Mouse (Mus musculus) embryonic stem cell, embryonic (primary cell): ENCODE measurements around the gene Glrx5.

Source experiments
- CTCF ChIA-PET, 4 experiments: fragments of 300-600 bp in 2 of 4; fragments of 350-600 bp in 2 of 4; sonication (Branson Sonifier 250); formaldehyde crosslinking; loops; one replicate each; lab custom pipeline; 2022; ENCODE audit warnings: inconsistent platforms in 2 of 4; lab: Charles Lee
- POLR2A ChIA-PET, 4 experiments: fragments of 300-600 bp in 2 of 4; fragments of 350-600 bp in 2 of 4; sonication (Branson Sonifier 250); formaldehyde crosslinking; loops; one replicate each; lab custom pipeline; 2022; ENCODE audit warnings: antibody characterized with exemption in 4 of 4, inconsistent platforms in 1 of 4; lab: Charles Lee

Gene Glrx5

DNA sequence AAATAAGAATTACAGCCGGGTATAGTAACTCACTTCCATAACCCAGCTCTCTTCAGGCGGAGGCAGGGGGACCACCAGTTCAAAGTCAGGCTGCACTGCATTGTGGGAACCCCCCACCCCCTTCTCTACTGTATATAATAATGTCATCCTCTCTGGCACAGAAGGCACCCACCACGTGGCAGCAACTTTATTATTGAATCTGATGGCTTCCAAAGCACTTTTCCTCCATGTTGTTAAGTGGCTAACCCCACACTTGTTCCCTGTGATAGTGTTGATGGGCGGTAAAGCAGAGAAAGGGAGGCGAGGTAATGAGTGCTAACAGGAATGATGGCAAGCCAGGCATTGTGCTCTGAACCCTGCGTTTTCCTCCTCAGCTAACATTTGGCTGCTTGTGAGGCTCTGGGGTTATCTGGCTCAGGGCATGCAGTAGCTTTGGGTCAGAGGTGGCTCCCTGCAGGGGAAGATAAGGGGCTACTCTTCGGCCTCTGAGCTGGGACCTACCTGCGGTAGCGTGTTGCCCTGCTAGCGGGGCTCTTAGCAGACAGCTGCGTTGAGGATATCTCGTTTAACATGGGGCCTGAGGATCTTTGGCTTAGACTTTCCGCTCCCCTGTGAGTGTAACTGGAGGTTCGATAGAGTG is 1.8 kb downstream of the Glrx5 start:
- ChIA-PET POLR2A (interaction anchor here in 3 of 4 experiments (1.1 to 2.1 kb wide), 3 partner anchors 15 to 52 kb away, joined by 3 to 6 read pairs (median 6); no protein-coding TSS in a partner anchor), CTCF (interaction anchor here in 2 of 4 experiments (0.5 to 1.4 kb wide), 2 partner anchors 12 to 16 kb away, joined by 3 to 4 read pairs; no protein-coding TSS in a partner anchor)

GRCm38 (mm10) chr12:105038211-105038610 is 5.7 kb downstream of the Glrx5 start:
- POLR2A ChIA-PET: interaction anchor here in 2 of 4 experiments (0.5 to 1.5 kb wide), 5 partner anchors 10 to 460 kb away, joined by 3 to 6 read pairs (median 3); no protein-coding TSS in a partner anchor
- CTCF ChIA-PET: interaction anchor here in 3 of 4 experiments (0.6 to 3.1 kb wide), 4 partner anchors 10 to 66 kb away, joined by 3 to 10 read pairs (median 4); no protein-coding TSS in a partner anchor

DNA sequence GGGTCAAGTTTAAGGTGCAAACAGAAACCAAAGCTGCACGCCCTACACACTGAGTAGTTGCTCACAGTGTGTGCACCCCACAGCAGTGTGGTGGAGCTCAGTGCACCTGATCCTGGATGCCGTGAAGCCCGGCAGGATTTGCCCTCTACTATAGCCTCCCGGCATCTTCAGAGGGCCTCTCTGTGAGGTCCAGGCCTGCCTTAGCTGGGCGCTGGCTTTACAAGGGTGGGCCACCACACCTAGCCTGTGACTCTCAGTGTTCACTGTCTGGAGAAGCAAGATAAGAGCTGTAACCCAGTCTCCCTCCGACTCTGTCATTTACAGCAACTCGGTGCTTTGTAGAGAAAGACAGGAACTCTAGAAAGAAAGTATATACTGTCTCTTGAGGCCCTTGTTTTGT is 6.4 kb downstream of the Glrx5 start:
- ChIA-PET CTCF (interaction anchor here in 1 of 4 experiments (3.1 kb wide), 1 partner anchor 11 kb away, joined by 10 read pairs; no protein-coding TSS in a partner anchor), POLR2A (interaction anchor here in 1 of 4 experiments (0.9 to 1.5 kb wide), 2 partner anchors 13 to 310 kb away, joined by 3 to 4 read pairs; no protein-coding TSS in a partner anchor)

DNA sequence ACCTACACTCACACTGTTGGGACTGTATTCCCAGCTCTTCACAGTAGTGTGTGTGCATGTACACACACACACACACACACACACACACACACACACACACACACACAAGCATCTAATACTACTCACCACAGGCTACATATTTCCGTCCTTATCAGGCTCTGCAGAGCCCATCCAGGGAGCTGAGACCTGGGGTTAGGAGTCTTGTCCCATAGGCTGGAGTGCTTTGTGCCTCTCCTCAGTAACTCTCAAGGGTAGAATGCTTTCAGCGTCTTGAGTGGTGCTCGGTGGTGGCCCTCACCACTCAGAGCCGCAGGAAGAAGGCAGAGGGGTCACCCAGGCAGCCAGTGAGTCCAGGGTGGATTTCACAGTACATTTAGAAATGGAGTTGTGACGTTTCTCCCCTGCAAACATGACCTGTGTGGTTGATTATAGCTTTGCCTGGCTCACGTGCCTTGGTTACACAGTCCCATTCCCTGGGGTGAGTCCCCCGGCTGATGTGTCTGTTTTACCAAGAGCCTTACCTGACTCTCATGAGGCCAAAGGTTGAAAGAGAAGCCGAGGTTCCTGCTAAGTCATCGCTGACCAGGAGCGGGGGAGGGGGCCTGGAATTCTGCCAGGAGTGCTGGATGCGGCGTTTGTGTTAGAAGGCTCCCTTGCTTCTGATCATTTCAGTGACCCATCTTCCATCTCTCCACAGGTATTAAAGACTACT is 7.2 kb downstream of the Glrx5 start:
- ChIA-PET CTCF (interaction anchor here in 3 of 4 experiments (0.6 to 3.1 kb wide), 4 partner anchors 11 to 24 kb away, joined by 3 to 10 read pairs (median 5); no protein-coding TSS in a partner anchor), POLR2A (interaction anchor here in 2 of 4 experiments (0.9 to 2.4 kb wide), 6 partner anchors 7 to 309 kb away, joined by 3 to 13 read pairs (median 4); partner anchors contain the start of gene Glrx5 (in 1 of the 2))

DNA sequence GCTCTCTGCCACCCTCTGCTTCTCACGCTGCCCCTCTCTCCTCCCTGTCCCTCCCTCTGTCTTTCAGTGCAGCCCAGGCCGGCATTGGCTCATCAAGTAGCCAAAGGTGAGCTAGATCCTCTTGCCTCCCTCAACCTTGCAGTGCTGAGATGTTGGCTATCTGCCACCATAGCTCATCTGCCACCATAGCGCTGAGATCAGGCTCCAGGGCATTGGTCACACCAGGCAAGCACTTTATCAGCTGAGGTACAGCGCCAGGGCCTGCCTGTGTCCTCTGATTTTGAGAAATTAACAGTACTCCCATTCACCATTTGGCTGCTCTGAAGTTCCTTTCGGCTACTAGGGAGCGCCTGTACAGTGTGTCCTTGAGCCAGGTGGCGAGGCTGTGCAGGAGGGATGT is 8.5 kb downstream of the Glrx5 start:
- POLR2A ChIA-PET: interaction anchor here in 3 of 4 experiments (0.9 to 2.4 kb wide), 5 partner anchors 9 to 15 kb away, joined by 3 to 13 read pairs (median 4); partner anchors contain the start of gene Glrx5 (in 3 of the 3)
- CTCF ChIA-PET: interaction anchor here in 3 of 4 experiments (0.6 to 1.5 kb wide), 4 partner anchors 9 to 14 kb away, joined by 3 to 5 read pairs (median 4); partner anchors contain the start of gene Glrx5 (in 1 of the 3)

- POLR2A ChIA-PET: interaction anchor here in 2 of 4 experiments (0.9 to 1.4 kb wide), 1 partner anchor 11 kb away, joined by 4 read pairs; the partner anchor contains the start of gene Glrx5 (in 2 of the 2)
These were observed 10.6 kb downstream of the Glrx5 start for GRCm38 (mm10) chr12:105043081-105043480.

GRCm38 (mm10) chr12:105044775-105045174 is 12.3 kb downstream of the Glrx5 start:
- ChIA-PET CTCF (interaction anchor here in 1 of 4 experiments (0.9 kb wide), 1 partner anchor 17 kb away, joined by 5 read pairs; no protein-coding TSS in a partner anchor), POLR2A (interaction anchor here in 1 of 4 experiments (1.6 kb wide), 1 partner anchor 13 kb away, joined by 3 read pairs; the partner anchor contains the start of gene Glrx5)

More at GRCm38 (mm10) chr12:105043081-105043480, 10.6 kb downstream of the Glrx5 start:
- CTCF ChIA-PET: interaction anchor here in 1 of 4 experiments (1.1 to 1.4 kb wide), 2 partner anchors 15 to 61 kb away, joined by 3 read pairs; no protein-coding TSS in a partner anchor

DNA sequence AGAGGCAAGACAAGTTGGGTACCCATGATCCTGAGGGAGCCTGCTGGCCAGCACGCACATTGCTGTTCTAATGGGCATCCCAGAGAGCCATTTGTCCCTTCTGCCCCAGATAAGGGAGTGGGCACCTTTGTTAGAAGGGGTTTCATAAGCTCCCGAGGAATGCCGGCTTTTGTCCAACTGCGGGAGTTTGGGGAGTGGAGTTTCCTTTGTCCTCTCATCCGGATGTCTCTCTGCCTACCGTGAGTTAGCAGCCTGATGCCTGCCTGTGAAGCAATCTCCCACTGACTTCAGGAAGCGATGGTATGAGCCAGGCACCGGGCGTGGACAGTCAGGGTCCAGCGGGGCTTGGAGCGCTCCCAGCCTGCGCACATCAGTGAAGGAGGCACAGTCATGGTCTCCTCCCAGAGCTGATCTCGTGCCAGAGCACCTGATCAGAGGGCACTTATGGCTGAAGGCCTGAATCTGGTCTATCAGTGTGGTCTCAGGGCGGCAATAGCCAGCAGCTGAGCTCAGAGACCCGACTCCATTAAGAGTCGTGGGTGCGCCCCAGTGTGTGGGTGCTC is 15.9 kb downstream of the Glrx5 start:
- ChIA-PET POLR2A (interaction anchor here in 3 of 4 experiments (0.6 to 2.2 kb wide), 8 partner anchors 15 to 170 kb away, joined by 3 to 8 read pairs (median 3); partner anchors contain the start of gene Glrx5 (in 2 of the 3)), CTCF (interaction anchor here (0.5 to 3.7 kb wide), 9 partner anchors 15 to 215 kb away, joined by 3 to 59 read pairs (median 5); no protein-coding TSS in a partner anchor)

- ChIA-PET POLR2A (interaction anchor here (0.7 to 2.2 kb wide), 13 partner anchors 16 to 212 kb away, joined by 3 to 8 read pairs (median 3); partner anchors contain the start of gene Glrx5 (in 2 of the 4)), CTCF (interaction anchor here (0.5 to 3.7 kb wide), 24 partner anchors 9 to 678 kb away, joined by 3 to 59 read pairs (median 4); partner anchors contain the start of gene Glrx5 (in 1 of the 4))
These were observed 17.3 kb downstream of the Glrx5 start for GRCm38 (mm10) chr12:105049813-105050212.

- POLR2A ChIA-PET: interaction anchor here in 2 of 4 experiments (1.0 to 1.5 kb wide), 2 partner anchors 17 to 51 kb away, joined by 3 read pairs; no protein-coding TSS in a partner anchor
- CTCF ChIA-PET: interaction anchor here (0.6 to 3.7 kb wide), 16 partner anchors 10 to 562 kb away, joined by 3 to 59 read pairs (median 4); partner anchors contain the start of gene Glrx5 (in 2 of the 4)
These were observed 18.4 kb downstream of the Glrx5 start for GRCm38 (mm10) chr12:105050898-105051297.

- CTCF ChIA-PET: interaction anchor here in 3 of 4 experiments (0.7 to 2.7 kb wide), 5 partner anchors 10 to 464 kb away, joined by 3 to 25 read pairs (median 4); no protein-coding TSS in a partner anchor
- POLR2A ChIA-PET: interaction anchor here in 3 of 4 experiments (0.9 to 1.9 kb wide), 5 partner anchors 9 to 49 kb away, joined by 4 to 9 read pairs (median 5); no protein-coding TSS in a partner anchor
These were observed 21.6 kb downstream of the Glrx5 start for GRCm38 (mm10) chr12:105054041-105054440.

GRCm38 (mm10) chr12:105055308-105055707 is 22.8 kb downstream of the Glrx5 start:
- ChIA-PET CTCF (interaction anchor here (0.6 to 2.7 kb wide), 8 partner anchors 8 to 284 kb away, joined by 4 to 25 read pairs (median 7); no protein-coding TSS in a partner anchor), POLR2A (interaction anchor here (0.6 to 1.9 kb wide), 10 partner anchors 8 to 368 kb away, joined by 3 to 9 read pairs (median 4); no protein-coding TSS in a partner anchor)

- CTCF ChIA-PET: interaction anchor here in 2 of 4 experiments (0.6 to 2.0 kb wide), 4 partner anchors 10 to 46 kb away, joined by 3 to 9 read pairs (median 4); no protein-coding TSS in a partner anchor
- POLR2A ChIA-PET: interaction anchor here in 2 of 4 experiments (0.6 to 10.3 kb wide), 3 partner anchors 16 to 166 kb away, joined by 3 to 73 read pairs (median 4); no protein-coding TSS in a partner anchor
These were observed 27.5 kb downstream of the Glrx5 start for GRCm38 (mm10) chr12:105060006-105060405.

GRCm38 (mm10) chr12:105063201-105064134 is 31.0 kb downstream of the Glrx5 start:
- POLR2A ChIA-PET: interaction anchor here in 3 of 4 experiments (0.6 to 10.3 kb wide), 16 partner anchors 8 to 109 kb away, joined by 3 to 73 read pairs (median 4); partner anchors contain the start of gene Glrx5 (in 1 of the 3)
- CTCF ChIA-PET: interaction anchor here (0.7 to 6.5 kb wide), 25 partner anchors 9 to 522 kb away, joined by 3 to 55 read pairs (median 5); no protein-coding TSS in a partner anchor

GRCm38 (mm10) chr12:105064168-105064567 is 31.7 kb downstream of the Glrx5 start:
- ChIA-PET POLR2A (interaction anchor here (0.9 to 10.3 kb wide), 10 partner anchors 9 to 50 kb away, joined by 3 to 73 read pairs (median 4); no protein-coding TSS in a partner anchor), CTCF (interaction anchor here (0.8 to 6.5 kb wide), 15 partner anchors 9 to 521 kb away, joined by 3 to 55 read pairs (median 6); no protein-coding TSS in a partner anchor)
